Mouse (Mus musculus) kidney, embryonic 14.5 days (tissue): ENCODE data around the gene Tmem120b. TPM values are rescaled to one million over a fixed set of nuclear protein-coding genes. Genes with fewer than 3 reads are reported as not detected.

Source experiments
- ATAC-seq: fragments of 200-750 bp; cut with Nextera tagmentation; 2 replicates; pipeline ENCODE4 v1.8.0; 2017; ENCODE audit warnings: moderate number of reproducible peaks, mild to moderate bottlenecking, moderate TSS enrichment, moderate library complexity; ENCODE audit not compliant: low FRiP score, low TSS enrichment
- H3K27ac ChIP-seq: fragments of 300-500 bp; sonication (generic); 2 replicates; pipeline ENCODE4 v1.5.1; 2014; ENCODE audit warnings: low read depth, mild to moderate bottlenecking, low read length, moderate library complexity, mixed read lengths
- H3K27me3 ChIP-seq: fragments of 300-500 bp; sonication (generic); 2 replicates; pipeline ENCODE4 v1.6.1; 2014; ENCODE audit warnings: mild to moderate bottlenecking, low read length; ENCODE audit not compliant: control insufficient read depth, insufficient read depth
- H3K36me3 ChIP-seq: fragments of 300-500 bp; sonication (generic); 2 replicates; pipeline ENCODE4 v1.6.1; 2014; ENCODE audit warnings: low read length, mixed read lengths; ENCODE audit not compliant: control insufficient read depth, insufficient read depth
- H3K4me1 ChIP-seq: fragments of 300-500 bp; sonication (generic); 2 replicates; pipeline ENCODE4 v1.6.1; 2014; ENCODE audit warnings: low read length, mixed read lengths; ENCODE audit not compliant: control insufficient read depth, insufficient read depth
- H3K4me2 ChIP-seq: fragments of 300-500 bp; sonication (generic); replicated peaks from 2 replicates; pipeline ENCODE4 v1.6.1; 2014; ENCODE audit warnings: low read depth, mild to moderate bottlenecking, low read length
- H3K4me3 ChIP-seq: fragments of 300-500 bp; sonication (generic); 2 replicates; pipeline ENCODE4 v1.5.1; 2014; ENCODE audit warnings: mild to moderate bottlenecking, low read length
- H3K9ac ChIP-seq: fragments of 300-500 bp; sonication (generic); 2 replicates; pipeline ENCODE4 v1.6.1; 2014; ENCODE audit warnings: low read depth, mild to moderate bottlenecking, low read length, moderate library complexity
- H3K9me3 ChIP-seq: fragments of 300-500 bp; sonication (generic); 2 replicates; pipeline ENCODE4 v1.6.1; 2016; ENCODE audit warnings: low read length; ENCODE audit not compliant: control insufficient read depth
- WGBS: fragments of 180-500 bp; shearing (Covaris S2); extraction: QIAGEN DNeasy Blood & Tissue Kit; methylation state at CpG from one replicate; pipeline ENCODE4 v1.1.7; 2014; 5-methylcytosine and 5-hydroxymethylcytosine counted together
- polyA plus RNA-seq: library from polyadenylated mRNA; unstranded; fragments of >200 nt; fragmentation: Nextera tagmentation; extraction: Ambion mirVana; gene quantifications from 2 replicates; pipeline ENCODE4 v1.2.1, GENCODE M21; 2014

The Tmem120b gene
- polyA plus RNA-seq, 1 experiment from 2014 or later, result 12.0 TPM

GRCm38 (mm10) chr5:123094238-123094991 lies 26.2 kb downstream of the Tmem120b start:
- no peak overlapping the region for H3K27ac ChIP-seq
- H3K36me3 ChIP-seq, result peaks cover 2% of the 10 kb centered on the region; the same call in 1 of the 2 replicates
- ATAC-seq, result no peak
- H3K4me2 ChIP-seq, result peak overlapping the region; percentile 21; the same call in 1 of the 2 replicates
- H3K4me3 ChIP-seq, result no peak overlapping the region
- peaks cover 2% of the 10 kb centered on the region; the same call in 1 of the 2 replicates for H3K9me3 ChIP-seq
- H3K27me3 ChIP-seq, result no peaks in the 10 kb centered on the region
- H3K9ac ChIP-seq, result no peak overlapping the region
- 60% methylated on average over 25 of the region's 25 CpGs for WGBS
- peaks cover 5% of the 10 kb centered on the region; the same call in 1 of the 2 replicates for H3K4me1 ChIP-seq

DNA sequence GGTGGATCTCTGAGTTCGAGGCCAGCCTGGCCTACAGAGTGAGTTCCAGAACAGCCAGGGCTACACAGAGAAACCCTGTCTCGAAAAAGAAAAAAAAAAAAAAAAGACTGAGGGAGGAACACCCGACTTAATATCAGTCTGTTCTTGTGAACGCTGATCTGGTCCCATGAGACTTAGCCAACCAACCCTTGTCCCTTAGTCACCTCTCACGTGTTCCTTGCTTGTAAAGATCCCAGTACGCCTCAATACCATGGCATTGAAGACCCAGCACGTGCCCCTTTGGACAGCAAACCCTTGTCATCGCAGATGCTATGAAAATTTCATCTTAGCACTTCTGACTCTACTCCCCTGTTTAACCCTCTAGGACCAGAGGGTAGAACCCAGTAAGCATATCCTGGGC lies 28.1 kb downstream of the Tmem120b start:
- no peaks in the 10 kb centered on the region for H3K27me3 ChIP-seq
- peaks cover 5% of the 10 kb centered on the region; the same call in 1 of the 2 replicates for H3K4me1 ChIP-seq
- no peak overlapping the region for H3K4me3 ChIP-seq
- no peaks in the 10 kb centered on the region for H3K9me3 ChIP-seq
- ATAC-seq, result no peak
- no peak overlapping the region for H3K4me2 ChIP-seq
- no peak overlapping the region for H3K9ac ChIP-seq
- H3K27ac ChIP-seq, result no peak overlapping the region
- WGBS, result 93% methylated on average over 8 of the region's 8 CpGs
- peaks cover 6% of the 10 kb centered on the region; the same call in 1 of the 2 replicates for H3K36me3 ChIP-seq

GRCm38 (mm10) chr5:123098487-123098886 lies 30.3 kb downstream of the Tmem120b start:
- no peaks in the 10 kb centered on the region for H3K9me3 ChIP-seq
- 73% methylated on average over 2 of the region's 2 CpGs for WGBS
- H3K9ac ChIP-seq, result no peak overlapping the region
- no peak for ATAC-seq
- no peak overlapping the region for H3K4me2 ChIP-seq
- no peaks in the 10 kb centered on the region for H3K27me3 ChIP-seq
- H3K4me3 ChIP-seq, result no peak overlapping the region
- peaks cover 6% of the 10 kb centered on the region; the same call in 1 of the 2 replicates for H3K36me3 ChIP-seq
- no peak overlapping the region for H3K27ac ChIP-seq
- peaks cover 15% of the 10 kb centered on the region for H3K4me1 ChIP-seq

DNA sequence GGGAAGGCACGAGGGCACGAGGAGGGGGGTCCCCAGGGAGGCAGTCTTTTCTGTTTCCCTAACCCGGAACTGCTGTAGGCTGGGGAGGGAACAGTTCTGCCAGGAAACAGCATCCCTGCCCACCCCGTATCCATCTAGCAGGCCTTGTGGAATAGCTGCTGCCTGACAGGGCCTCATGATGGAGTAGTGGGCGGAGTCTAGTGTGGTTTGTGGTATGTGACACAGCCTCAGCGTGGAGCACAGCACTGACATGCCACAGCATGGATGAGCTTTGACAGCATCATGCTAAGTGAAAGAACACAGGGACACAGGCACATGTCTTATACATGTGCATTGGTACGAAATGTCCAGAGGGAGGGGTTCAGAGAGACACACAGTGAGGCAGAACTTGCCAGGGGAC lies 34.2 kb downstream of the Tmem120b start:
- 38% methylated on average over 7 of the region's 7 CpGs for WGBS
- Histone ChIP-seq H3K4me3 (no peak overlapping the region), H3K36me3 (peaks cover 6% of the 10 kb centered on the region; the same call in 1 of the 2 replicates), H3K9me3 (no peaks in the 10 kb centered on the region), H3K27me3 (no peaks in the 10 kb centered on the region), H3K27ac (no peak overlapping the region), H3K9ac (no peak overlapping the region), H3K4me2 (no peak overlapping the region), H3K4me1 (peaks cover 13% of the 10 kb centered on the region)
- no peak for ATAC-seq

- peaks cover 13% of the 10 kb centered on the region for H3K4me1 ChIP-seq
- H3K4me3 ChIP-seq, result no peak overlapping the region
- H3K9ac ChIP-seq, result peak overlapping the region; percentile 18; the same call in 1 of the 2 replicates
- no peaks in the 10 kb centered on the region for H3K9me3 ChIP-seq
- H3K27ac ChIP-seq, result no peak overlapping the region
- WGBS, result 41% methylated on average over 8 of the region's 8 CpGs
- no peak overlapping the region for H3K4me2 ChIP-seq
- peaks cover 6% of the 10 kb centered on the region; the same call in 1 of the 2 replicates for H3K36me3 ChIP-seq
- ATAC-seq, result peak; percentile 62; the same call in 1 of the 2 replicates
- H3K27me3 ChIP-seq, result no peaks in the 10 kb centered on the region
These were observed 35.3 kb downstream of the Tmem120b start for GRCm38 (mm10) chr5:123103556-123103955.

GRCm38 (mm10) chr5:123104769-123105168 lies 36.6 kb downstream of the Tmem120b start:
- Histone ChIP-seq H3K27me3 (no peaks in the 10 kb centered on the region), H3K36me3 (0 out of 2 replicates have a peak, but pooled peaks cover 3% of the 10 kb centered on the region), H3K4me1 (peaks cover 23% of the 10 kb centered on the region), H3K9ac (no peak overlapping the region), H3K9me3 (no peaks in the 10 kb centered on the region), H3K4me2 (no peak overlapping the region), H3K4me3 (no peak overlapping the region), H3K27ac (no peak overlapping the region)
- 91% methylated on average over 6 of the region's 6 CpGs for WGBS
- ATAC-seq, result no peak

- 18% methylated on average over 13 of the region's 13 CpGs for WGBS
- ATAC-seq, result peak; percentile 69; the same call in 1 of the 2 replicates
- H3K9me3 ChIP-seq, result no peaks in the 10 kb centered on the region
- no peaks in the 10 kb centered on the region for H3K27me3 ChIP-seq
- peak overlapping the region; percentile 44; the same call in 1 of the 2 replicates for H3K27ac ChIP-seq
- H3K9ac ChIP-seq, result no peak overlapping the region
- peak overlapping the region; percentile 36 for H3K4me2 ChIP-seq
- peaks cover 22% of the 10 kb centered on the region for H3K4me1 ChIP-seq
- H3K36me3 ChIP-seq, result no peaks in the 10 kb centered on the region
- peak overlapping the region; percentile 4; the same call in 1 of the 2 replicates for H3K4me3 ChIP-seq
These were observed 41.4 kb downstream of the Tmem120b start for GRCm38 (mm10) chr5:123109452-123110203.

GRCm38 (mm10) chr5:123110296-123110721 lies 42.1 kb downstream of the Tmem120b start:
- peak overlapping the region; percentile 36 for H3K4me2 ChIP-seq
- no peaks in the 10 kb centered on the region for H3K36me3 ChIP-seq
- ATAC-seq, result peak; percentile 30
- peak overlapping the region; percentile 44; the same call in 1 of the 2 replicates for H3K27ac ChIP-seq
- no peaks in the 10 kb centered on the region for H3K27me3 ChIP-seq
- H3K4me1 ChIP-seq, result peaks cover 22% of the 10 kb centered on the region
- WGBS, result 21% methylated on average over 13 of the region's 13 CpGs
- H3K9me3 ChIP-seq, result no peaks in the 10 kb centered on the region
- no peak overlapping the region for H3K9ac ChIP-seq
- no peak overlapping the region for H3K4me3 ChIP-seq
